Mouse (Mus musculus) bone marrow macrophage, adult 2 months (primary cell): ENCODE data around the gene Dnmt3a. TPM values are rescaled to one million over a fixed set of nuclear protein-coding genes. Genes with fewer than 3 reads are reported as not detected.

Experiments used
- H3K27ac ChIP-seq: 2 replicates; pipeline ENCODE4 v1.5.1; 2012; ENCODE audit warnings: low read depth, low read length; ENCODE audit not compliant: insufficient read depth
- H3K4me1 ChIP-seq: 2 replicates; pipeline ENCODE4 v1.6.1; 2012; ENCODE audit warnings: low read length; ENCODE audit not compliant: control insufficient read depth, insufficient read depth
- H3K4me3 ChIP-seq: 2 replicates; pipeline ENCODE4 v1.5.1; 2012; ENCODE audit warnings: mild to moderate bottlenecking, low read length, moderate library complexity; ENCODE audit not compliant: insufficient read depth
- CTCF ChIP-seq: IDR thresholded peaks from 2 replicates; pipeline ENCODE4 v1.5.1; 2012; ENCODE audit warnings: low read depth, mild to moderate bottlenecking, low read length, moderate library complexity
- POLR2A ChIP-seq: IDR thresholded peaks from 2 replicates; pipeline ENCODE4 v1.6.1; 2012; ENCODE audit warnings: mild to moderate bottlenecking, low read depth, low read length, borderline replicate concordance
- polyA plus RNA-seq: library from polyadenylated mRNA; stranded (reverse); fragments of >200 nt; gene quantifications from 2 replicates; pipeline ENCODE4 v1.2.4, GENCODE M21; 2012; ENCODE audit not compliant: missing spikeins, insufficient read depth, insufficient read length

Gene Dnmt3a
- polyA plus RNA-seq, 1 experiment, result 53.8 TPM

DNA sequence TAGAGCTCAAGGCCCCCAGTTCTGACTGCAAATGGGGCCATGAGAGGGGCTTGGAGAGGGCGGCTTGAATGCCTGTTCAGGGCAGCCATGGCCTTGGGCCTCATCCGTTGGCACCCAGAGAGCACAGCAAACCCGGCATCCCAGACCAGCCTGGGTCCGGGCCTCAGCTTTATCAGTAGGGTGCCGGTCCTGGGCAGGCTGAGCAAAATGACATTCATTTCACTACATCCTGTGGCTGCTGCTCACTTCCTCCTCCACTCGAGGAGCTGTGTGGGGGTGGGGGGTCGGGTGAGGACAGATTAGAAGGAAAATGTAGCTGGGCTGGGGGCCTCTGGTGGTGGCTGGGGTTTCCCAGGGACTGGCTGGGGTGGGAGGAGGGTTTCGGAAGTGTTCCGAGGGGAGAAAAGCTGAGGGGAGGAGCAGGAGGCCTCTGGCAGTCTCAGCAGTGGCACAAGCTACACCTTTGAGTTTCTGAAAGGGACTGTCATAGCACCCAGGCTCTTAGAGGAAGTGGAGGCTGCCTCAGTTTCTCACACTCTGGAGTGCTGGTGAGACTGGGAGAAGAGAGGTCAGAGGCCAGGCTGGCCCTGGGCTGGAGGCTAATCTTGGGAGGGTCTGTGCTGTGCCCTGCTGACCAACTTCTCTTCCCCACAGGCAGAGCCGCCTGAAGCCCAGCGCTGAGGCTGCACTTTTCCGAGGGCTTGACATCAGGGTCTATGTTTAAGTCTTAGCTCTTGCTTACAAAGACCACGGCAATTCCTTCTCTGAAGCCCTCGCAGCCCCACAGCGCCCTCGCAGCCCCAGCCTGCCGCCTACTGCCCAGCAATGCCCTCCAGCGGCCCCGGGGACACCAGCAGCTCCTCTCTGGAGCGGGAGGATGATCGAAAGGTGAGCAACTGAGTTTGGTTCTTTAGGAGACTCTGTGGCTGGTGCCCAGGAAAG lies 28.8 kb downstream of the Dnmt3a start:
- Histone ChIP-seq H3K4me1 (peaks cover 46% of the 10 kb centered on the region), H3K27ac (peak overlapping the region; percentile 58), H3K4me3 (peak overlapping the region; percentile 19; the same call in 1 of the 2 replicates)
- TF ChIP-seq CTCF, result no peak
- TF ChIP-seq POLR2A, result no peak

GRCm38 (mm10) chr12:3835576-3835975 lies 29.8 kb downstream of the Dnmt3a start:
- TF ChIP-seq CTCF (no peak), POLR2A (no peak)
- no peak overlapping the region for H3K27ac ChIP-seq
- peaks cover 40% of the 10 kb centered on the region for H3K4me1 ChIP-seq
- H3K4me3 ChIP-seq, result no peak overlapping the region

DNA sequence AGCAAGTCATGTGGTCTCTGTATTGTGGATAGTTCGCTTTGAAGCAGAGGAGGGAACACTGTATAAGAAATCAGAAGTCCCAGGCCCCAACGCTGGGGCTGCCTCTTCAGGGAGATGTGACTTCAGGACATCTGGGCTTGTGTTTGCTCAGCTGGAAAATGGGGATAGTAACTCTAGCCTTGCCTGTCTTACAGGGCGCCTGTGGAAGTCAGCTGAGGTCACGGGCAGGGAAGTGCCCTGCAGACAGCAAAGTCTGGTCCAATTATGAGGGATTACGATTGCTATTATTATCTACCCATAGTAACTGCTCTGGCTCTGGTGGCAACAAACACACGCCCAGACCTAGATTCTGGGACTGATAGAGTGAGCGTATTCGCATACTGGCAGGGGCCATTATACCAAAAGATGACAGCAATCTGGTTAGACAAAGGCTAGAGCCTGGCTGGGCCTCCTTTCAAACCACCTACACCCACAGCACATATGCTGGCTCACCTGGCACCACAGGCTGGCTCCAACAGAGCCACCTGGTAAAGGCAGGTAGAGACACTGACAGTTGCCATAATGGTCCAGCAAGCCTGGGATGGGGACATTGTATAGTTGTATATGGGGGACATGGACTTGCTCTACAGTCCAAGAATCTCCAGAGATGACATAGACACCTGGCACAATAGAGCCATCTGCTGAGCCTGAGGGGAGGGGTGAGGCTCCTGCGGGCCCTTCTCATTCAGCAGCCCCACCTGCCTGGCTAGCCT lies 31.4 kb downstream of the Dnmt3a start:
- H3K4me1 ChIP-seq, result peaks cover 28% of the 10 kb centered on the region
- TF ChIP-seq CTCF, result no peak
- TF ChIP-seq POLR2A, result no peak
- no peak overlapping the region for H3K27ac ChIP-seq
- no peak overlapping the region for H3K4me3 ChIP-seq

GRCm38 (mm10) chr12:3838009-3838408 lies 32.2 kb downstream of the Dnmt3a start:
- H3K4me3 ChIP-seq, result no peak overlapping the region
- TF ChIP-seq POLR2A (no peak), CTCF (no peak)
- H3K4me1 ChIP-seq, result peaks cover 24% of the 10 kb centered on the region
- no peak overlapping the region for H3K27ac ChIP-seq

- no peak for TF ChIP-seq CTCF
- no peak for TF ChIP-seq POLR2A
- Histone ChIP-seq H3K4me3 (no peak overlapping the region), H3K27ac (no peak overlapping the region), H3K4me1 (peaks cover 24% of the 10 kb centered on the region)
Measured at GRCm38 (mm10) chr12:3839662-3840061, 33.9 kb downstream of the Dnmt3a start.

DNA sequence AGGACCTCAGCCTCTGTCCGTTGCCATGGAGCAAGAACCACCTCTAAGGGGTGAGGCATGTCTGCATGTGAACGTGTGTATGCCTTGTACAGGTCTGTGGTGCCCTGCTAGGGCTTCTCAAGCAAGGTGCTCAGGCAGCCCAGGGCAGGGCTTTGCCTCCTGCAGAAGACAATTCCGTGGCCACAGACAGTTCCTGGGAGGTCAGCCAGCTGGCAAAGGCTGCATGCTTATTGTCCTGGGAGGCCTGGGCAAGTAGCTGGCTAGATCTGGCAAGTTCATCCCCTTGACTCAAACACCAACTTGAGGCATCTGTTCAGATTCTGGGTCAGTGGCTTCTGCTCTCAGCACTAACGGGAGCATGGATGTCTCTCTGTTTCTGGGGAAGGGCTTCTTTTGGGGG lies 35.3 kb downstream of the Dnmt3a start:
- Histone ChIP-seq H3K4me3 (no peak overlapping the region), H3K4me1 (peaks cover 17% of the 10 kb centered on the region), H3K27ac (no peak overlapping the region)
- TF ChIP-seq CTCF (no peak), POLR2A (no peak)

DNA sequence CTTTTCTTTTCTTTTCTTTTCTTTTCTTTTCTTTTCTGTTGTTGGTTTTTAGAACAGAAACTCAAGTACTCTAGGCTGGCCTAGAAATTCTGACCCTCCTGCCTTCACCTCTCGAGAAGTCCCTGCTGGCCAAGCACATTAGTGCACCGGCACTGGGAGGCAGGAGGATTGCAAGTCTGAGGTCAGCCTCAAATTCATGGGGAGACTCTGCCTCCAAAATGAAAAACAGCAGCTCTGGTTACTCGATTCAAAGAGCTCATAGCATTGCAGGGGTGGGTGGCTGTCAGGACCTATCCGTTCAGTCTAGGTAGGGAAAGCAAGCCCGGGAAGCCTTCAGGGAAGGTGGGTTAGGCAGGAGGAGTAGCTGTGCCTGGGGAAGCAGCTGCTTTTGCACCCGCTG lies 37.0 kb downstream of the Dnmt3a start:
- Histone ChIP-seq H3K27ac (peak overlapping the region; percentile 17), H3K4me3 (no peak overlapping the region), H3K4me1 (peaks cover 21% of the 10 kb centered on the region)
- TF ChIP-seq CTCF (no peak), POLR2A (no peak)

DNA sequence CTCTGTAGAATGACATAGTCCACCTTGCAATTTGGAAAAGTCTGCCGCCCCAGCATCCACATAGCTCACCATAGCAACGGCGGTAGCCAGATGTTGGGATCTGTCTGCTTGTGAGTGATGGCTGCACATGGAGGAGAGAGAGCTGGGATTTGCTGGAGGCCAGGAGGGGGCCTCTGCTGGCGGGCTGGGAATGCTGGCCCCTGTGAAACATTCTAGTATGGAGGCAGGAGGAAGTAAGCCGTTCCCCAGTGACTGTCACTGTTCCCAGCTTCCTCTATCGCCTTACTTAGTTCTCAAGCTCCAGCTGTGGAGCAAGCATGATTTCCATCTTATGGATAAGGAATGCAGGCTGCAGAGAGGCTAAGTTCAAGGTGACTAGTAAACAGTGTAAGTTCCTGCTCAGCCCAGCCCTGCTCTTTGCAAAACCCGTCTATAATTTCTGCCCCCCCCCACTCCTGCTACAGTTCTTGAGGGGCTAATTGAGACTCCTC lies 37.6 kb downstream of the Dnmt3a start:
- H3K27ac ChIP-seq, result peak overlapping the region; percentile 17
- H3K4me3 ChIP-seq, result no peak overlapping the region
- peaks cover 21% of the 10 kb centered on the region for H3K4me1 ChIP-seq
- no peak for TF ChIP-seq CTCF
- TF ChIP-seq POLR2A, result no peak

DNA sequence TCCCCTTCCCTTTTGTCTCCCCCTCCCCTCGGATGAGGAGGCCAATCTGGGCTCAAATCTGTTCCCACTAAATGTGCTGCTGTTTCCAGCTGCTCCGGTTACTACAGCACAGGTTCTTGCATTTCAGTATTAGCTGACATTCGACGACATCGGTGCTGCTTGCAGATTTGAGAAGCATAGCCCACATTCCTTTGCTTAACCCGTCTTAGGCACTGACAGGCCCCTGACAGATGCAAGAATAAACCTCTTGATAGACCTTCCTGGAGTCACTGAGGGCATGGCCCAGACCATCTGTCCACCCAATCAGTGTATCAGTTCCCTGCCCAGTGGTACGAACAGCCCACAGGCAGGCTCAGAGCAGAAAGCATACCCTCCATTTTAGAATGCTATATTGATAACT lies 38.1 kb downstream of the Dnmt3a start:
- Histone ChIP-seq H3K27ac (0 out of 2 replicates have a peak overlapping the region, but pooled peaks have one; percentile 0), H3K4me1 (peaks cover 21% of the 10 kb centered on the region), H3K4me3 (no peak overlapping the region)
- TF ChIP-seq POLR2A (no peak), CTCF (no peak)
